21 mouse cellular contexts compared by ENCODE assay signal in the genomic region with DNA sequence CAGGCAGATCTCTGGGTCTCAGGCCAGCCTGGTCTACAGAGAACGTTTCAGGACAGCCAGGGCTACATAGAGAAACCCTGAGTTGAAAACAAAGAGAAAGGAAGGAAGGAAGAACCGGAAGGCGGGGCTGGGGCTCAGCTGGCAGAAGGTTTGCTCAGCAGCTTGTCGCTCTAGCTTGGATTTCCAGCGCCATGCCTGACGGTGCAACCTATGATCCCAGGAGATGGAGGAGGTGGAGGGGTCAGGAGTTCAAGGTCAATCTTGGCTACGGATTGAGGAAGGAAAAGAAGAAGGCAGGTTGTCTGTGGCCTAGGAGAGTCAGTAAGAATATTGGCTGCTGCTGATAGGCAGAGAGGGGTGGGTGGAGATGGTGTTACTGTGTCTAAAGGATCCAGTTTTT. TPM values are rescaled to one million over a fixed set of nuclear protein-coding genes. Genes with fewer than 3 reads are reported as not detected.
A peak's percentile ranks its signal among the peaks of the same experiment; 100 is the strongest.
DNase-seq lines count a peak whose midpoint lies in the region; ATAC-seq and TF ChIP-seq lines count a peak whose summit lies in the region.
"Had no signal": no experiment of that assay in that cellular context is flagged by ENCODE, and none has a peak within 500 bp of the region (broad histone marks: within the 10 kb centered on the region; RNA-seq: fewer than 3 reads in every experiment).

No protein-coding gene starts in this region.

- no peaks in the 10 kb centered on the region for H3K4me1 ChIP-seq in forebrain, embryonic 11.5 days (replicated peaks; ENCODE audit: control insufficient read depth, insufficient read depth, low read length)
- H3K4me1 ChIP-seq in forebrain, postnatal 0 days (ENCODE audit: insufficient read depth) = no peaks in the 10 kb centered on the region
- H3K4me1 ChIP-seq in liver, postnatal 0 days (ENCODE audit: insufficient read depth) = peaks cover 3% of the 10 kb centered on the region; the same call in 1 of the 2 replicates
- H3K4me1 ChIP-seq: forebrain, embryonic 15.5 days; neural tube, embryonic 12.5 days had no signal

- TF ChIP-seq EP300 in liver, postnatal 0 days (IDR thresholded peaks at IDR 0.05; ENCODE audit: low read depth) = no peak

- no peak for ATAC-seq in forebrain, embryonic 11.5 days (replicated peaks; ENCODE audit: low FRiP score)
- no peak for ATAC-seq in forebrain, postnatal 0 days
- ATAC-seq in CD4-positive, CD25-positive, alpha-beta regulatory T cell, adult 4 months = peak; percentile 26
- ATAC-seq in liver, postnatal 0 days = no peak
- ATAC-seq: forebrain, embryonic 15.5 days; hindbrain, postnatal 0 days had no signal

- TF ChIP-seq CTCF in forebrain, postnatal 0 days (IDR thresholded peaks at IDR 0.05; ENCODE audit: low read depth) = no peak
- no peak for TF ChIP-seq CTCF in liver, postnatal 0 days (IDR thresholded peaks at IDR 0.05; ENCODE audit: low read depth)
- TF ChIP-seq CTCF in gastrocnemius, adult 2 months (IDR thresholded peaks at IDR 0.05) = no peak

- H3K4me3 ChIP-seq in forebrain, embryonic 11.5 days (ENCODE audit: low read depth, low read length) = no peak overlapping the region
- H3K4me3 ChIP-seq in forebrain, postnatal 0 days (ENCODE audit: low read depth, low read length) = no peak overlapping the region
- H3K4me3 ChIP-seq in liver, postnatal 0 days (ENCODE audit: low read depth, low read length) = no peak overlapping the region
- no peak overlapping the region for H3K4me3 ChIP-seq in gastrocnemius, adult 2 months
- H3K4me3 ChIP-seq: embryonic facial prominence, embryonic 12.5 days; forebrain, embryonic 15.5 days; hindbrain, embryonic 10.5 days; limb, embryonic 13.5 days; neural tube, embryonic 12.5 days had no signal

- no peaks in the 10 kb centered on the region for H3K27me3 ChIP-seq in forebrain, embryonic 11.5 days (ENCODE audit: control insufficient read depth, insufficient read depth, low read length)
- no peaks in the 10 kb centered on the region for H3K27me3 ChIP-seq in forebrain, postnatal 0 days (ENCODE audit: insufficient read depth, low read length)
- H3K27me3 ChIP-seq in liver, postnatal 0 days (ENCODE audit: insufficient read depth, low read length) = no peaks in the 10 kb centered on the region
- H3K27me3 ChIP-seq: embryonic facial prominence, embryonic 12.5 days; forebrain, embryonic 15.5 days; limb, embryonic 13.5 days; neural tube, embryonic 12.5 days had no signal

- H3K9me3 ChIP-seq in forebrain, embryonic 11.5 days (ENCODE audit: control insufficient read depth, low read length) = no peaks in the 10 kb centered on the region
- H3K9me3 ChIP-seq in forebrain, postnatal 0 days (ENCODE audit: low read length) = no peaks in the 10 kb centered on the region
- H3K9me3 ChIP-seq in liver, postnatal 0 days (ENCODE audit: low read length) = no peaks in the 10 kb centered on the region
- H3K9me3 ChIP-seq: embryonic facial prominence, embryonic 12.5 days; forebrain, embryonic 15.5 days; hindbrain, embryonic 10.5 days; limb, embryonic 13.5 days; neural tube, embryonic 12.5 days had no signal

- 86% methylated on average over 7 of the region's 7 CpGs for WGBS in forebrain, embryonic 11.5 days
- 88% methylated on average over 7 of the region's 7 CpGs for WGBS in forebrain, postnatal 0 days
- 62% methylated on average over 7 of the region's 7 CpGs for WGBS in liver, postnatal 0 days (ENCODE audit: insufficient replicate concordance)

- H3K36me3 ChIP-seq in forebrain, embryonic 11.5 days (ENCODE audit: control insufficient read depth, insufficient read depth, low read length) = no peaks in the 10 kb centered on the region
- no peaks in the 10 kb centered on the region for H3K36me3 ChIP-seq in forebrain, postnatal 0 days (ENCODE audit: insufficient read depth)
- H3K36me3 ChIP-seq in liver, postnatal 0 days (replicated peaks; ENCODE audit: insufficient read depth, low read length) = no peaks in the 10 kb centered on the region
- H3K36me3 ChIP-seq: embryonic facial prominence, embryonic 12.5 days; forebrain, embryonic 15.5 days; hindbrain, embryonic 10.5 days; limb, embryonic 13.5 days; neural tube, embryonic 12.5 days had no signal

- no peak overlapping the region for H3K27ac ChIP-seq in forebrain, embryonic 11.5 days (ENCODE audit: low read depth, low read length)
- H3K27ac ChIP-seq in forebrain, postnatal 0 days (ENCODE audit: low read depth, low read length) = no peak overlapping the region
- H3K27ac ChIP-seq in liver, postnatal 0 days (ENCODE audit: low read depth) = no peak overlapping the region
- no peak overlapping the region; the same call in 1 of the 2 replicates for H3K27ac ChIP-seq in gastrocnemius, adult 2 months
- H3K27ac ChIP-seq: embryonic facial prominence, embryonic 12.5 days; forebrain, embryonic 15.5 days; hindbrain, embryonic 10.5 days; hindbrain, postnatal 0 days; limb, embryonic 13.5 days; neural tube, embryonic 12.5 days had no signal

- no peak overlapping the region for H3K9ac ChIP-seq in forebrain, embryonic 11.5 days (ENCODE audit: low read length)
- no peak overlapping the region for H3K9ac ChIP-seq in forebrain, postnatal 0 days
- H3K9ac ChIP-seq in liver, postnatal 0 days (replicated peaks) = no peak overlapping the region
- H3K9ac ChIP-seq: embryonic facial prominence, embryonic 12.5 days; forebrain, embryonic 15.5 days; lung, embryonic 14.5 days; neural tube, embryonic 12.5 days had no signal

- peak; percentile 38 for DNase-seq in forebrain, embryonic 11.5 days (ENCODE audit: low spot score)
- no peak for DNase-seq in forebrain, postnatal 0 days
- DNase-seq in T-cell, adult 2 months (ENCODE audit: low spot score) = peak; percentile 13
- DNase-seq in liver, postnatal 0 days = no peak
- no peak for DNase-seq in layer of hippocampus, adult 18-20 months (ENCODE audit: low spot score in 2 of 2)
- no peak for DNase-seq in right cerebral cortex, adult 2 months (ENCODE audit: low spot score in 2 of 2)
- DNase-seq in gastrocnemius, adult 2 months = no peak
- DNase-seq: adrenal gland, adult 8-10 months; cerebellum, adult 9-10 months; kidney, adult 11 months; lung, embryonic 14.5 days had no signal

- H3K4me2 ChIP-seq in forebrain, embryonic 11.5 days (ENCODE audit: low read depth, low read length, severe bottlenecking) = no peak overlapping the region
- H3K4me2 ChIP-seq in forebrain, postnatal 0 days (ENCODE audit: low read depth) = no peak overlapping the region
- peak overlapping the region; percentile 63; the same call in 1 of the 2 replicates for H3K4me2 ChIP-seq in liver, postnatal 0 days (ENCODE audit: low read depth, low read length)
- H3K4me2 ChIP-seq: forebrain, embryonic 15.5 days; midbrain, embryonic 11.5 days had no signal

- intact Hi-C loops in gastrocnemius, adult 2 months (cut with DNase I) = loop anchor here (2.0 kb wide), 2 partner anchors 83 to 91 kb away; no protein-coding TSS in a partner anchor

RNA-seq across cellular contexts. Expression of gene Hsd17b14, which starts 5.5 kb away (rescaled TPM):
- polyA plus RNA-seq in forebrain, embryonic 11.5 days (2014; fragmentation: Nextera tagmentation; extraction: Ambion mirVana) = 0.25 and 1.2 TPM in 2 replicates
- not detected in 2 replicates for total RNA-seq in forebrain, postnatal 0 days (2014; rRNA removed)
- polyA plus RNA-seq in forebrain, postnatal 0 days (2015; fragmentation: Nextera tagmentation; extraction: Ambion mirVana) = 0.13 and 0.63 TPM in 2 replicates
- polyA plus RNA-seq in CD4-positive, CD25-positive, alpha-beta regulatory T cell, adult 4 months (2017; shearing (Covaris generic)) = under 1 TPM; 0.77 to 0.81 TPM
- polyA plus RNA-seq in liver, postnatal 0 days (2015; fragmentation: Nextera tagmentation; extraction: Ambion mirVana) = 0.24 and 0.62 TPM in 2 replicates
- not detected for total RNA-seq in layer of hippocampus, adult 18-20 months (2021)
- 1 to 10 TPM; 1.0 to 1.3 TPM for total RNA-seq in gastrocnemius, adult 2 months (2021)
- total RNA-seq: hindbrain, postnatal 0 days; layer of hippocampus, postnatal 14 days; monocyte, adult 5-6 weeks had no signal
- polyA plus RNA-seq: forebrain, embryonic 15.5 days had no signal

RNA-seq across cellular contexts. Expression of gene Bcat2, which starts 9.7 kb away (rescaled TPM):
- polyA plus RNA-seq in forebrain, embryonic 11.5 days (2014; fragmentation: Nextera tagmentation; extraction: Ambion mirVana) = 24.8 and 25.7 TPM in 2 replicates
- 13.7 and 14.2 TPM in 2 replicates for total RNA-seq in forebrain, postnatal 0 days (2014; rRNA removed)
- 17.7 and 20.2 TPM in 2 replicates for polyA plus RNA-seq in forebrain, postnatal 0 days (2015; fragmentation: Nextera tagmentation; extraction: Ambion mirVana)
- 10 to 100 TPM; 46.4 to 77.9 TPM for polyA plus RNA-seq in CD4-positive, CD25-positive, alpha-beta regulatory T cell, adult 4 months (2017; shearing (Covaris generic))
- 32.3 and 38.9 TPM in 2 replicates for polyA plus RNA-seq in liver, postnatal 0 days (2015; fragmentation: Nextera tagmentation; extraction: Ambion mirVana)
- total RNA-seq in layer of hippocampus, adult 18-20 months (2021) = 10 to 100 TPM; 23.3 to 26.0 TPM
- 100 to 1,000 TPM in 1 of 2 experiments, 10 to 100 TPM in 1; 91.4 to 106 TPM for total RNA-seq in gastrocnemius, adult 2 months (2021)

RNA-seq across cellular contexts. Expression of gene Plekha4, which starts 34.1 kb away (rescaled TPM):
- polyA plus RNA-seq in forebrain, embryonic 11.5 days (2014; fragmentation: Nextera tagmentation; extraction: Ambion mirVana) = 0.80 and 1.5 TPM in 2 replicates
- total RNA-seq in forebrain, postnatal 0 days (2014; rRNA removed) = 1.2 and 2.9 TPM in 2 replicates
- polyA plus RNA-seq in forebrain, postnatal 0 days (2015; fragmentation: Nextera tagmentation; extraction: Ambion mirVana) = 1.2 and 1.8 TPM in 2 replicates
- polyA plus RNA-seq in CD4-positive, CD25-positive, alpha-beta regulatory T cell, adult 4 months (2017; shearing (Covaris generic)) = under 1 TPM in 1 of 2 experiments, not detected in 1; 0.20 TPM
- 0.51 and 0.91 TPM in 2 replicates for polyA plus RNA-seq in liver, postnatal 0 days (2015; fragmentation: Nextera tagmentation; extraction: Ambion mirVana)
- total RNA-seq in layer of hippocampus, adult 18-20 months (2021) = under 1 TPM; 0.64 to 0.71 TPM
- 1 to 10 TPM; 3.4 to 3.5 TPM for total RNA-seq in gastrocnemius, adult 2 months (2021)

RNA-seq across cellular contexts. Expression of gene Ppp1r15a, which starts 34.2 kb away (rescaled TPM):
- polyA plus RNA-seq in forebrain, embryonic 11.5 days (2014; fragmentation: Nextera tagmentation; extraction: Ambion mirVana) = 17.4 and 17.8 TPM in 2 replicates
- total RNA-seq in forebrain, postnatal 0 days (2014; rRNA removed) = 17.1 and 23.8 TPM in 2 replicates
- polyA plus RNA-seq in forebrain, postnatal 0 days (2015; fragmentation: Nextera tagmentation; extraction: Ambion mirVana) = 23.9 and 26.3 TPM in 2 replicates
- polyA plus RNA-seq in CD4-positive, CD25-positive, alpha-beta regulatory T cell, adult 4 months (2017; shearing (Covaris generic)) = 100 to 1,000 TPM in 1 of 2 experiments, 10 to 100 TPM in 1; 49.3 to 132 TPM
- 104 and 113 TPM in 2 replicates for polyA plus RNA-seq in liver, postnatal 0 days (2015; fragmentation: Nextera tagmentation; extraction: Ambion mirVana)
- 10 to 100 TPM; 22.1 to 23.3 TPM for total RNA-seq in layer of hippocampus, adult 18-20 months (2021)
- 10 to 100 TPM; 28.3 to 28.5 TPM for total RNA-seq in gastrocnemius, adult 2 months (2021)

RNA-seq across cellular contexts. Expression of gene Nucb1, which starts 50.0 kb away (rescaled TPM):
- polyA plus RNA-seq in forebrain, embryonic 11.5 days (2014; fragmentation: Nextera tagmentation; extraction: Ambion mirVana) = 90.4 and 109 TPM in 2 replicates
- 76.8 and 107 TPM in 2 replicates for total RNA-seq in forebrain, postnatal 0 days (2014; rRNA removed)
- 103 and 122 TPM in 2 replicates for polyA plus RNA-seq in forebrain, postnatal 0 days (2015; fragmentation: Nextera tagmentation; extraction: Ambion mirVana)
- 100 to 1,000 TPM; 124 to 159 TPM for polyA plus RNA-seq in CD4-positive, CD25-positive, alpha-beta regulatory T cell, adult 4 months (2017; shearing (Covaris generic))
- 91.5 and 103 TPM in 2 replicates for polyA plus RNA-seq in liver, postnatal 0 days (2015; fragmentation: Nextera tagmentation; extraction: Ambion mirVana)
- total RNA-seq in layer of hippocampus, adult 18-20 months (2021) = 100 to 1,000 TPM; 109 to 110 TPM
- total RNA-seq in gastrocnemius, adult 2 months (2021) = 10 to 100 TPM; 55.1 to 61.8 TPM

Comparison
In these comparisons a context has a peak if more than half of its experiments do, and no peak if none do; other contexts are left out.
1. DNase-seq: peak in forebrain, embryonic 11.5 days (single experiment) and T-cell, adult 2 months (single experiment); none in forebrain, postnatal 0 days (single experiment), liver, postnatal 0 days (single experiment), layer of hippocampus, adult 18-20 months (0 of 2), right cerebral cortex, adult 2 months (0 of 2) and gastrocnemius, adult 2 months (single experiment).